Mouse (Mus musculus) forebrain, embryonic 15.5 days (tissue): ENCODE measurements around the gene Umps. TPM values are rescaled to one million over a fixed set of nuclear protein-coding genes. Genes with fewer than 3 reads are reported as not detected.

Source experiments
- ATAC-seq: fragments of 200-750 bp; cut with Nextera tagmentation; replicated peaks from 2 replicates; pipeline ENCODE4 v1.8.0; 2017; ENCODE audit warnings: mild to moderate bottlenecking, moderate TSS enrichment, moderate library complexity
- H3K27ac ChIP-seq: fragments of 300-500 bp; sonication (generic); replicated peaks from 2 replicates; pipeline ENCODE4 v1.5.1; 2015; ENCODE audit warnings: mild to moderate bottlenecking, inconsistent platforms
- H3K27me3 ChIP-seq: fragments of 300-500 bp; sonication (generic); 2 replicates; pipeline ENCODE4 v1.6.1; 2015; ENCODE audit warnings: inconsistent platforms
- H3K36me3 ChIP-seq: fragments of 300-500 bp; sonication (generic); 2 replicates; pipeline ENCODE4 v1.6.1; 2015; ENCODE audit warnings: mild to moderate bottlenecking, inconsistent platforms
- H3K4me1 ChIP-seq: fragments of 300-500 bp; sonication (generic); 2 replicates; pipeline ENCODE4 v1.6.1; 2015; ENCODE audit warnings: inconsistent platforms
- H3K4me2 ChIP-seq: fragments of 300-500 bp; sonication (generic); replicated peaks from 2 replicates; pipeline ENCODE4 v1.6.1; 2015; ENCODE audit warnings: mild to moderate bottlenecking, inconsistent platforms
- H3K4me3 ChIP-seq: fragments of 300-500 bp; sonication (generic); 2 replicates; pipeline ENCODE4 v1.5.1; 2015; ENCODE audit warnings: mild to moderate bottlenecking, inconsistent platforms
- H3K9ac ChIP-seq: fragments of 300-500 bp; sonication (generic); replicated peaks from 2 replicates; pipeline ENCODE4 v1.6.1; 2015; ENCODE audit warnings: mild to moderate bottlenecking, inconsistent platforms
- H3K9me3 ChIP-seq: fragments of 300-500 bp; sonication (generic); 2 replicates; pipeline ENCODE4 v1.6.1; 2016; ENCODE audit warnings: inconsistent platforms
- WGBS: fragments of 180-500 bp; shearing (Covaris S2); methylation state at CpG from one replicate; pipeline ENCODE4 v1.1.7; 2015; ENCODE audit warnings: mixed read lengths; 5-methylcytosine and 5-hydroxymethylcytosine counted together
- polyA plus RNA-seq: library from polyadenylated mRNA; unstranded; fragments of >200 nt; fragmentation: Nextera tagmentation; extraction: Ambion mirVana; gene quantifications from 2 replicates; pipeline ENCODE4 v1.2.1, GENCODE M21; 2015

The Umps gene
- 32.9 and 34.5 TPM in 2 replicates for polyA plus RNA-seq

DNA sequence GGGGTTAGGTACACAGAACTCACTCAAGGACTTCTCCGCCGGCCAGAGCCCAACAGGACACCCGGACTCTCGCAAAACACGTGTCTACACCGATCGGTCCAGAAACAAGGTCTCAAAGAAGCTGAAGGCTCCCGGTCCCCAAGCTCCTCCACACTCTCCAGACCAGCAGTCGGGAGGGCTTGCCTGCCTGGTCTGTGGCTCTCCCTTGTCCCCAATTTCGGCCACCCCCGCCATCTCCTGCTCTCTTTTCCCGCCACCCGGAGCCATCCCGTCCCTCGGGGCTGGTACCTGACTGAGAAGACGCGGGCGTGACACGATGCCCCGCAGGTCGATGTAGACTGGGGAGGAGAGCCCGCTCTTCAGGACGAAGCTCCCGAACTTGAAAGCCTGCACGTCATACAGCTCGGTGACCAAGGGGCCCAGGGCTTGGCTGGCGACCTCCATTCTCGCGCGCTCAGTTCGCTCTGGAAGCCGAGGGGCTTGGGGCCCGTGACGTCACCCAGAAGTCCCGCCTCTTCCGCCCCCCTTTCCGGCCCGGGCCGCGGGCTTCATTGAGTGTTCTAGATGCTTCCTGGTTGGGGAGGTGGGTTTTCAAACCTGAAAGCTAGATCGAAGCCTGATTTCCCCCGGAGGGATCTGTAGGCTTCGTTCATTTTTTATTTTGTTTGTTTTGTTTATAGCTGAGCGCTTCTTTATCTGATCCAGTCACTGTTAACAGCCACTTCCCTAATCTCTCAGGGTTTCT lies at the start of gene Umps:
Gene Umps, minus strand, starts transcription at position 501 of the 745 bp plus-strand sequence.
- H3K27ac ChIP-seq, result peak within 1 kb of the TSS; percentile 29
- WGBS, result under 1% methylated on average over 44 of the region's 44 CpGs
- no peaks in the 10 kb centered on the region for H3K9me3 ChIP-seq

DNA sequence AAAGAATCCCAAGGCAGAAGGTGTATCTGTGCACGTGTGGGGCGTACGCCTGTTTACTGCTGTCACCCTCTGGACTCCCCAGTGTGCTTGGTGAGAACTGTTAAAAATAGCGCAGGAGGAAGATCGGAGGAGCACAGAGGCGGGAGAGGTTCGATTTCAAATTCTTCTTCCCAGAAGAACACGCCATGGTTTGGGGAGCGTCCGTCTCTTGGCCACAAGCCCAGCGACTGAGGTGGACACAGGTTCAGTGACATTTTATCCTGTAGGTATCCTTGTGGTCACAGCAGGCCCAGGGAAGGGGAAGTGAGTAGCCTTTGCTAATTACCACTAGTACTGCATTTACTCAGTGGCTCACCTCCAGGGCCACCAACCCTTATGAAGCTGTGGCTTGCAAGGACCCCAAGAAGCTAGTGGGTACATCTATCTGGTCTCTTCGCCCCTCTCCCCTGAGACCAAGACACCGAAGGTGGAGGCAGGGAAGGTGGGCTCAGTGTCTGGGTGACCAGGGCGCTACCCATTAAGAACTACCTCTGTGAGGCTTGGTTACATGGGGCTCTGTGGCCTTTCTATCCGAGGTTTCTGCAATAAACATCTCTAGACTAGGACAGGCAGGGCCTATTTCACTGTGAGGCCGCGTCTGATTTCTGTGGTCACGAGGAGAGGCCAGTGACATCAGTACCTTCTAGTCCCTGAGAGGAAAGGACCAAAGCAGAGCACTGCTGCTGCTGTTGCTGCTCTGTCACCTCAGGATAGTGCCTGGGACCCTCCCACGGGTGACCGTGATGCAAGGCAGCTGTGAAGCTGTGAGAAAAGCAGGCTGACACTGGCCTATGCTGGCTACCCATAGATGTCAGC lies 45.4 kb upstream of the Umps start:
- 93% methylated on average over 20 of the region's 20 CpGs for WGBS
- ATAC-seq, result no peak
- no peaks in the 10 kb centered on the region for H3K27me3 ChIP-seq
- no peaks in the 10 kb centered on the region for H3K4me1 ChIP-seq
- no peaks in the 10 kb centered on the region for H3K9me3 ChIP-seq
- no peak overlapping the region for H3K9ac ChIP-seq
- H3K4me3 ChIP-seq, result no peak overlapping the region
- no peak overlapping the region for H3K27ac ChIP-seq
- peaks cover 75% of the 10 kb centered on the region for H3K36me3 ChIP-seq
- no peak overlapping the region for H3K4me2 ChIP-seq

More for the DNA sequence above, at the start of gene Umps:
- peak within 1 kb of the TSS; percentile 76 for H3K4me3 ChIP-seq
- peaks cover 18% of the 10 kb centered on the region for H3K36me3 ChIP-seq
- peak within 1 kb of the TSS; percentile 79 for H3K9ac ChIP-seq
- no peaks in the 10 kb centered on the region for H3K27me3 ChIP-seq
- H3K4me2 ChIP-seq, result peak within 1 kb of the TSS; percentile 80
- peak; percentile 97 for ATAC-seq
- peaks cover 11% of the 10 kb centered on the region for H3K4me1 ChIP-seq

DNA sequence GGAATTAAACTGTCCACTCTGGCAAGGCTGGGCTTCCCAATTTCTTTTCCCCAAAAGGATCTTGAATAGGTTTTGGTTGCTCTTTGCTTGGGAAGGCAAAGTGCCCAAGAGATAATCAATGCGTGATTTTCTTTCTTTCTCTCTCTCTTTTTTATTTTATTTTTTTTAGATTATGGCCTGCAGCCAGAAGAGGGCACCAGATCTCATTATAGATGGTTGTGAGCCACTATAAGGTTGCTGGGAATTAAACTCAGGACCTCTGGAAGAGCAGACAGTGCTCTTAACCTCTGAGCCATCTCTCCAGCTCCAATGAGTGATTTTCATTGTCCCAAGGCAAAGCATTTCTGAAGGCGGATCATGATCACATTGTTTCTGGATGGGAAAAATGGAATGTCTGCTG lies 42.7 kb upstream of the Umps start:
- no peak overlapping the region for H3K9ac ChIP-seq
- no peak for ATAC-seq
- no peak overlapping the region for H3K27ac ChIP-seq
- H3K36me3 ChIP-seq, result peaks cover 53% of the 10 kb centered on the region
- H3K4me1 ChIP-seq, result peaks cover 14% of the 10 kb centered on the region
- H3K9me3 ChIP-seq, result no peaks in the 10 kb centered on the region
- H3K4me3 ChIP-seq, result no peak overlapping the region
- WGBS, result 89% methylated on average over 2 of the region's 2 CpGs
- H3K27me3 ChIP-seq, result no peaks in the 10 kb centered on the region
- no peak overlapping the region for H3K4me2 ChIP-seq

DNA sequence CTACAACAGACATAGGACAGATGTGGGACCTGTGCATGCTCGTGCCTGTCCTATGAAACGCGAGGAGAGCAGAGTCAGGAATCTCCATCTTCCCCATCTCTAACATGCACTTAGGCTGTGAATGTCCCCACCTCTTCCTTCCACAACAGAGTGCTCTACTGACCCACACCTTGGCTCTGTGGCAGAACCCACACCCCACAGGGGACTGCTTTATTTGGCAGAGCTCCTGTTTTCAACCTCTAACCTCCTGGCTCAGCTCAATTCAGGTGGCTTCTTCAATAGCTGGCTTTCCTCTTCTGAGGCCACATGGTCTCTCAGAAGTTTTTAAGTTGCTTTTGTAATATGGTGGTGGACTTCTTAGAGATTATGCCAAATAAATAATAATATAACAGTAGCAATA lies 39.1 kb upstream of the Umps start:
- no peak overlapping the region for H3K4me3 ChIP-seq
- no peaks in the 10 kb centered on the region for H3K27me3 ChIP-seq
- H3K4me1 ChIP-seq, result peaks cover 31% of the 10 kb centered on the region
- H3K4me2 ChIP-seq, result no peak overlapping the region
- peak overlapping the region; percentile 88; the same call in 1 of the 2 replicates for H3K27ac ChIP-seq
- no peak overlapping the region for H3K9ac ChIP-seq
- no peak for ATAC-seq
- H3K9me3 ChIP-seq, result no peaks in the 10 kb centered on the region
- WGBS, result 94% methylated on average over 3 of the region's 3 CpGs
- H3K36me3 ChIP-seq, result peaks cover 28% of the 10 kb centered on the region

DNA sequence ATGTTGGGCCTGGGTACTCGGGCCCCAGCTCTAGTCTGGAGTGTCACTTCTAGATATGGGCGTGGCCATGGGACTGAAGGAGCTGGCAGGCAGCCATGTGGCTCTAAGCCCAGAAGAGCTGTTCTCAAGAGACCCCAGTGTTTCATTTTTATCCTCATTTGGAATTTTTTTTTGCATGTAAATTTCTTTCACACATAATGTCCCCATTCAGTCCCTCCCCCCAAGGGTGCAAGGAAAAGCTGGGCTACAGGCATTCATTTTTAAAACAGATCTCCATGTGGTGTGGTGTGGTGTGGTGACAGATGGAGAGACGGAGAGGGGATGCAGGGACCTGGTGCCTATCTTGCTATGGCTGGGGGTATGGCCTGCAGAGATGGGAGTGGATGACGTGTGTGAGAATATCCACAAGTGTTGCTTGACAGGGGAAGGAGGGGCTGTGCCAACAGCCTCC lies 37.3 kb upstream of the Umps start:
- Histone ChIP-seq H3K9me3 (no peaks in the 10 kb centered on the region), H3K4me1 (peaks cover 31% of the 10 kb centered on the region), H3K4me3 (no peak overlapping the region), H3K27me3 (no peaks in the 10 kb centered on the region), H3K9ac (no peak overlapping the region), H3K36me3 (peaks cover 10% of the 10 kb centered on the region), H3K4me2 (no peak overlapping the region), H3K27ac (peak overlapping the region; percentile 88)
- peak; percentile 95 for ATAC-seq
- 3% methylated on average over 4 of the region's 4 CpGs for WGBS

DNA sequence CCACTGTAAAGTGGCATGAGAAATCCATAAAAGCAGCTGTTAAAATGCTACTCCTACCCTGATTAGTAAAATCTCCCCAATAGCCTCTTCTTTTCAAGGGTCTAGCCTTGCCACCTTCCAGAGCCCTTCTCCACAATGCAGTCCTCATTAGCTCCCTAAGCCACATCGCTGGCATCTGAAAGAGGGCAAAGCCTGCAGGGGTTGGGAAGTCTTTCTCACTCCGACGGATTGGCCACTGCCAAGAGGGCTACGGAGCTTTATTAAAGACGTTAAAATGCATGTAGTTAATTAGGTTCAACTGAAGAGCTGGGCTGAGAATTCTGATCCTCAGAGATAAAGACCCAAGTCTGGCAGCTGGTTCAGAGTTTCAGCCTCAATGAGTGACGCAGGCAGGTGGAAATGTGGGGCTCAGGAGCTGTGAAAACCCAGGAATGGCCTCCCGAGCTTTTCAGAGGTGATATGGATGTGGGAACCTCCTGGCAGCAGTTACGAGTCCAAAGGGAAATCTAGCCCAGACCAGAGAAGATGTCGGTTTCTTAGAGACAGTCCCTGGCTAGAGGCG lies 36.8 kb upstream of the Umps start:
- no peaks in the 10 kb centered on the region for H3K9me3 ChIP-seq
- no peak overlapping the region for H3K9ac ChIP-seq
- H3K27ac ChIP-seq, result peak overlapping the region; percentile 88
- ATAC-seq, result peak; percentile 65
- WGBS, result 13% methylated on average over 10 of the region's 10 CpGs
- H3K27me3 ChIP-seq, result no peaks in the 10 kb centered on the region
- peaks cover 31% of the 10 kb centered on the region for H3K4me1 ChIP-seq
- H3K4me2 ChIP-seq, result no peak overlapping the region
- peaks cover 7% of the 10 kb centered on the region; the same call in 1 of the 2 replicates for H3K36me3 ChIP-seq
- H3K4me3 ChIP-seq, result no peak overlapping the region

DNA sequence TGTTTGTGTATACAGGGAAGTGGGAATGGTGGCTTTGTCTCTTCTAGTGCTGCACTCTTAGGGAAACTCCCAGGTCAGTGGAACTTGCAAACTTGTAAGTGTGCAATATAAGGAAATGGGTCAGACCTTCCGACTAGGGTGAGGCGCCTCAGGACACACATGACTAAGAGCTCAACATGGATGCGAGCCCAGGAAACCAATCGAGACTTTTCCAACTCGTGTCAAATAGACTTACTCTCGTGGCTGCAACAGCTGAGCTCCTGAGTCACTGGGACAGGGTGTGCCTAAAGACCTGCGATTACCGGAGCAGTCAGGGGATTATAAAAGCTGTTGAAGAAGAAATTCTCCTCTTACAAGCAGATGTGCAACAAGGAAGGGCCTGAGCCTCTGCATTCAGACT lies 33.9 kb upstream of the Umps start:
- H3K36me3 ChIP-seq, result no peaks in the 10 kb centered on the region
- 90% methylated on average over 8 of the region's 8 CpGs for WGBS
- no peak for ATAC-seq
- H3K4me1 ChIP-seq, result peaks cover 27% of the 10 kb centered on the region
- H3K9me3 ChIP-seq, result no peaks in the 10 kb centered on the region
- no peaks in the 10 kb centered on the region for H3K27me3 ChIP-seq
- H3K4me2 ChIP-seq, result no peak overlapping the region
- H3K27ac ChIP-seq, result no peak overlapping the region
- no peak overlapping the region for H3K4me3 ChIP-seq
- no peak overlapping the region for H3K9ac ChIP-seq

DNA sequence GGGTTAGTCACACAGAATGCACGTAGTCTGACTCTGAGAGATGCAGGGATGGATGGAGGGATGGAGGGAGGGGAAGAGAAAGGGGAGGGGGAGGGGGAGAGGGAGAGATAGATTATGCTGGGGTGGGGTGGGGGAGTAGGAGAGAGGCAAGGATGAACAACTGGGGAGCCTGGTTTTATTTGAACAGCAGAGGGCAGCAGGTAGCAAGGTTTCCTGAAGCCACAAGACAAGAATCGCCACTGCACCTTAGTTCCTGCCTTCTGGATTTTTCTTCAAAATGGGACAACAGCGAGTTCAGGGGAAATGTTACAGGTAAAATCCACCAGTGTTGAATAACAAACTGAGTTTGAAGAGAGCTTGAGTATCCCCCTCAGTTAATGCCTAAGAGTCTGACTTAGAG lies 32.5 kb upstream of the Umps start:
- no peak for ATAC-seq
- Histone ChIP-seq H3K4me2 (no peak overlapping the region), H3K9me3 (no peaks in the 10 kb centered on the region), H3K4me1 (peaks cover 15% of the 10 kb centered on the region), H3K27me3 (no peaks in the 10 kb centered on the region), H3K4me3 (no peak overlapping the region), H3K9ac (no peak overlapping the region), H3K27ac (no peak overlapping the region), H3K36me3 (no peaks in the 10 kb centered on the region)
- WGBS, result 28% methylated on average over 3 of the region's 3 CpGs

DNA sequence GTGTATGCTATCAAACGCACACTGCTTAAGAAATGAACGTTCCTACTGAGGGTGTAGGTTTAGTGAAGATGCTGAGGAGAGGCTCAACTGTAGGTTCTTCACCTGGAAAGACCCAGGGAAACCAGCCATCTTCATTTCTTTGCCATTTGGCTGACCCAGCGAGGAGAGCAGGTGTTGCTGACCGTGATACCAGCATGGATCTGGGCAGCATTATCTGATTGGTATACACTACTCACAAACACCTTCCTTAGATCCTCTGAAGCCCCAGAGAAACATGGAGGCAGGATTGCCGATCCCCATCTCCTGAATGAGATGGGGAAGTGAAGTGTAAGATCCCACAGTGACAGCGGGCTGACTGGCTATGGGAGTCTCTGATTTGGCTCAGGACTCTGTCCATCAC lies 31.2 kb upstream of the Umps start:
- Histone ChIP-seq H3K4me2 (no peak overlapping the region), H3K4me3 (no peak overlapping the region), H3K27ac (no peak overlapping the region), H3K9ac (no peak overlapping the region), H3K36me3 (no peaks in the 10 kb centered on the region), H3K4me1 (peaks cover 1% of the 10 kb centered on the region; the same call in 1 of the 2 replicates), H3K27me3 (no peaks in the 10 kb centered on the region), H3K9me3 (no peaks in the 10 kb centered on the region)
- ATAC-seq, result no peak
- WGBS, result 88% methylated on average over 6 of the region's 6 CpGs

DNA sequence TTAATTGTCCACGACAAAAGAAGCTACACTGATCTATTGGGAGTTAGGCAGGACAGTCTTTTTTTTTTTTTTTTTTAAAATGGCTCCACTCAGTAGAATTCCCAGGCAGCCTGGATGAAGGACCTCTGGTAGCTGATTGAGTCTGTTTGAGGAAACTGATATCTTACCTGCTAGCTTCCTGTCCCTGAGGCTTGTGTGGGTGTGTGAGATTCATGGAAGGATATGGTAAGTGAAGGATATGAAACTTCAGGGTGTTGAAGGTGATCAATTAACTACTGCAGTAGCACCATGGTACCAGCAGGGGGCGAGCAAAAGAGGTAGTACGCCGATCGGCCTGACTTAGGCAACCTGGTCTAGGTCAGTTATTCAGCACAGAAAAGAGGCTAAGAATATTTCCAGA lies 29.2 kb upstream of the Umps start:
- H3K9me3 ChIP-seq, result no peaks in the 10 kb centered on the region
- no peaks in the 10 kb centered on the region for H3K4me1 ChIP-seq
- no peaks in the 10 kb centered on the region for H3K27me3 ChIP-seq
- H3K27ac ChIP-seq, result no peak overlapping the region
- no peak overlapping the region for H3K4me3 ChIP-seq
- 3% methylated on average over 5 of the region's 5 CpGs for WGBS
- ATAC-seq, result no peak
- H3K4me2 ChIP-seq, result no peak overlapping the region
- peaks cover 2% of the 10 kb centered on the region; the same call in 1 of the 2 replicates for H3K36me3 ChIP-seq
- no peak overlapping the region for H3K9ac ChIP-seq

DNA sequence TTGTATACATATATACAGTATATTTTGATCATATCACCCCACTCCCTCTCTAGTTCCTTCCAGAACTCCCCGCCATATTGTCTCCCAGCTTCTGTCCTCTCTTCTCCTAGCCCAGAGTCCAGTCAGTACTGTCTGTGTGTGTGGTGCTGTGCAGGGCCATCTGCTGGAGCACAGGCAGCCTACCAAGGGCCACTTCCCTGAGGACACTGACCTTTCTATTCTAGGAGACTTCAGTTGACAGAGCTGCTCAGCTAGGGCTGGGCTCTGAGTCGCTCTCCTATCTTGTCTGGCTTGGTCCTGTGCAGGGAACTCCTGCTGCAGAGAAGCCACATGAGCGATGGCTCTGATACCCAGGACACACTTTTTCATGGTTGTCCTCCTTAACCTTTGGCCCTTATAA lies 28.7 kb upstream of the Umps start:
- no peak overlapping the region for H3K9ac ChIP-seq
- H3K4me2 ChIP-seq, result no peak overlapping the region
- WGBS, result 82% methylated on average over 3 of the region's 3 CpGs
- no peak for ATAC-seq
- no peak overlapping the region for H3K4me3 ChIP-seq
- no peaks in the 10 kb centered on the region for H3K4me1 ChIP-seq
- no peaks in the 10 kb centered on the region for H3K9me3 ChIP-seq
- H3K27me3 ChIP-seq, result no peaks in the 10 kb centered on the region
- H3K36me3 ChIP-seq, result peaks cover 2% of the 10 kb centered on the region; the same call in 1 of the 2 replicates
- no peak overlapping the region for H3K27ac ChIP-seq

DNA sequence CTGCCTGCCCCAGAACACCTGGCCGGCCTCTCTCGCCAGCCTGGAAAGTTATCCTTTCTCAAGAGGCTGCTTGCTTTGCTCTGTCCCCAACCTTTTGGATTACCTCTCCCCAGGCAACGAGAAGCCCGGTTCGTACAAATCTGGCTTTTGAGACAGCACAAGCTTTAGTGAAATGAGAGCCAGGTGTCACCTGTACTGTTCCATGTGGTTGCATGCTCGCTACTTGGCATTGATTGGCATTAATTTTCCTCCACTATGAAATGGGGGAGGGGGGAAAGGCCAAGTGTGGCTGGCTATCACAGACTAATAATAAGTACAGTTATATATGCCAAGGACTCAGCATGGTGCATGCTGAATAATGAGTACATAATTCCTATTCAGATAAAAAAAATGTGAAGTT lies 27.5 kb upstream of the Umps start:
- no peak for ATAC-seq
- H3K4me2 ChIP-seq, result no peak overlapping the region
- 71% methylated on average over 6 of the region's 6 CpGs for WGBS

More for the DNA sequence above, 27.5 kb upstream of the Umps start:
- Histone ChIP-seq H3K4me1 (no peaks in the 10 kb centered on the region), H3K4me3 (no peak overlapping the region), H3K27me3 (no peaks in the 10 kb centered on the region), H3K36me3 (peaks cover 2% of the 10 kb centered on the region; the same call in 1 of the 2 replicates), H3K9me3 (no peaks in the 10 kb centered on the region), H3K27ac (no peak overlapping the region), H3K9ac (no peak overlapping the region)
